35 mouse cellular contexts compared by ENCODE assay signal in the genomic region with DNA sequence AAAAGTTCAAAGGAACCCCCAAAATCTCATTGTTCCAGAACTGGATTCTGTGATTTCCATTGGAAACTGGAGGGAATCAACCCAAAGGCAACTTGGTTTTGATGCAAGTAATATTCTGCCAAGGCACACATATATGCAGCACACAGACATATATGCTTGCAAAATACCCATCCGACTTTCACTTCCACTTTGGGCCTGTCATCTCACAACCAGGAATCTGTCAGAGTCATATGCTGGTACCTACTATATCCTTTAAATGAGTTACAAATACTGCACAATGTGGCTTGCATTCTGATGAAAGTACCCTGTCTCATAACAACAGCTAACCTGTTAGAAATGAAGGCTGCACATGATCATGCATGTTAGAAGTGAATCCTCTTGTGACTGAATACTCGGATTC. TPM values are rescaled to one million over a fixed set of nuclear protein-coding genes. Genes with fewer than 3 reads are reported as not detected.
DNase-seq lines count a peak whose midpoint lies in the region; ATAC-seq and TF ChIP-seq lines count a peak whose summit lies in the region.
"Had no signal": no experiment of that assay in that cellular context is flagged by ENCODE, and none has a peak within 500 bp of the region (broad histone marks: within the 10 kb centered on the region; RNA-seq: fewer than 3 reads in every experiment).

No protein-coding gene starts in this region.

- peaks cover 9% of the 10 kb centered on the region for H3K9me3 ChIP-seq in CH12.LX (replicated peaks; ENCODE audit: low read length)
- H3K9me3 ChIP-seq: hindbrain, embryonic 13.5 days; intestine, embryonic 15.5 days had no signal

- TF ChIP-seq POLR2A in CH12.LX (IDR thresholded peaks at IDR 0.05; ENCODE audit: low read depth, low read length) = no peak

- no peak for TF ChIP-seq CTCF in CH12.LX (conservative IDR thresholded peaks at IDR 0.05 in 1 of 2, IDR thresholded peaks at IDR 0.05 in 1 of 2; ENCODE audit: low read depth in 2 of 2, low read length in 2 of 2)

- TF ChIP-seq EP300 in CH12.LX (IDR thresholded peaks at IDR 0.05; ENCODE audit: low read length) = peak; percentile 56; the same call in 1 of the 2 replicates

- H3K4me3 ChIP-seq in CH12.LX (replicated peaks in 1 of 3; ENCODE audit: low read depth in 2 of 3, low read length in 2 of 3, poor library complexity in 1 of 3) = no peak overlapping the region
- no peak overlapping the region for H3K4me3 ChIP-seq in macrophage (ENCODE audit: inconsistent target)
- H3K4me3 ChIP-seq: hindbrain, embryonic 10.5 days; hindbrain, embryonic 13.5 days; intestine, embryonic 15.5 days had no signal

- H3K4me1 ChIP-seq in CH12.LX (ENCODE audit: control insufficient read depth in 1 of 2, insufficient read depth in 2 of 2) = peaks cover 0 to 6% of the 10 kb centered on the region in 2 experiments; a peak in 1 of 4 replicates
- H3K4me1 ChIP-seq: hindbrain, embryonic 10.5 days; hindbrain, embryonic 13.5 days; intestine, embryonic 15.5 days had no signal

- in situ Hi-C loops in CH12.LX (cut with MboI; ENCODE audit: low pct_ligation_motif_present, low pct_unique_long_range_greater_than_20kb, low sequenced_read_pairs) = no loop called here

- peaks cover 5% of the 10 kb centered on the region for H3K27me3 ChIP-seq in CH12.LX (replicated peaks)
- H3K27me3 ChIP-seq: hindbrain, embryonic 13.5 days; intestine, embryonic 15.5 days had no signal

- TF ChIP-seq RAD21 in CH12.LX (IDR thresholded peaks at IDR 0.05; ENCODE audit: low read depth, low read length) = no peak

- H3K36me3 ChIP-seq in CH12.LX (replicated peaks in 1 of 2; ENCODE audit: control insufficient read depth in 1 of 2, insufficient read depth in 1 of 2, low read length in 1 of 2) = no peaks in the 10 kb centered on the region
- H3K36me3 ChIP-seq in macrophage (ENCODE audit: inconsistent target) = no peaks in the 10 kb centered on the region
- H3K36me3 ChIP-seq: hindbrain, embryonic 10.5 days; hindbrain, embryonic 13.5 days; intestine, embryonic 15.5 days had no signal

- dilution Hi-C loops in CH12.LX (cut with MboI; ENCODE audit: extremely low pct_ligation_motif_present, extremely low pct_unique_long_range_greater_than_20kb, low sequenced_read_pairs) = no loop called here

- H3K27ac ChIP-seq in CH12.LX (ENCODE audit: insufficient read depth, low read depth) (no peak overlapping the region), macrophage (peak overlapping the region; percentile 2; the same call in 1 of the 2 replicates)
- H3K27ac ChIP-seq: hindbrain, embryonic 10.5 days; hindbrain, embryonic 13.5 days; intestine, embryonic 15.5 days had no signal

- no peaks in the 10 kb centered on the region for H3K79me2 ChIP-seq in CH12.LX (replicated peaks; ENCODE audit: control insufficient read depth, extremely low read depth, insufficient read depth, poor library complexity, severe bottlenecking)
- no peaks in the 10 kb centered on the region for H3K79me2 ChIP-seq in macrophage (ENCODE audit: inconsistent target)

- whole genome bisulfite sequencing in macrophage (ENCODE audit: missing documents) = 46% methylated on average over 2 of the region's 2 CpGs

- ATAC-seq in monocyte, adult 5-6 weeks (replicated peaks; ENCODE audit: insufficient number of reproducible peaks, low FRiP score, low TSS enrichment, poor library complexity, severe bottlenecking) = 0 out of 2 replicates have a peak, but pooled peaks have one; percentile 66
- ATAC-seq: activated CD4-positive, CD25-positive, alpha-beta regulatory T cell, adult 4 months; CD4-positive, CD25-positive, alpha-beta regulatory T cell, adult 4 months; forebrain, embryonic 14.5 days; forebrain, postnatal 0 days; hindbrain, embryonic 16.5 days; intestine, embryonic 15.5 days had no signal

- no peak overlapping the region for H3K9ac ChIP-seq in CH12.LX (ENCODE audit: insufficient read depth, low read depth)
- H3K9ac ChIP-seq: forebrain, postnatal 0 days; hindbrain, embryonic 13.5 days; intestine, embryonic 15.5 days had no signal

- intact Hi-C loops in heart, postnatal 25 days (cut with DNase I) = loop anchor here (2.0 kb wide), 1 partner anchor 51 kb away; no protein-coding TSS in a partner anchor

- DNase-seq in CH12.LX (ENCODE audit: extremely low read depth) = peak; percentile 7
- DNase-seq in spleen, postnatal 10 days (ENCODE audit: low spot score in 2 of 2) = no peak
- DNase-seq in heart, postnatal 25 days (ENCODE audit: low spot score) = no peak
- DNase-seq in gastrocnemius, adult 18-20 months (ENCODE audit: low spot score) = no peak
- DNase-seq: adrenal gland, adult 8-10 months; adrenal gland, postnatal 25 days; cerebellum, adult 11-12 months; cerebellum, adult 8-10 months; cerebellum, postnatal 10 days; cerebellum, postnatal 36 days; forebrain, postnatal 0 days; gastrocnemius, postnatal 25 days; heart, postnatal 36 days had no signal

- no peak overlapping the region for H3K4me2 ChIP-seq in CH12.LX (ENCODE audit: insufficient read depth, low read depth, poor library complexity, severe bottlenecking)
- H3K4me2 ChIP-seq: heart, embryonic 11.5 days; hindbrain, embryonic 13.5 days; intestine, embryonic 15.5 days had no signal

TF ChIP-seq in CH12.LX, 34 proteins besides CTCF, POLR2A, EP300 and RAD21:
- TF ChIP-seq MXI1 (IDR thresholded peaks at IDR 0.05; ENCODE audit: low read depth, low read length) (no peak), SMC3 (IDR thresholded peaks at IDR 0.05; ENCODE audit: low read depth, low read length) (no peak), IRF4 (IDR thresholded peaks at IDR 0.05; ENCODE audit: low read depth, low read length) (peak; percentile 57), ZMIZ1 (IDR thresholded peaks at IDR 0.05; ENCODE audit: low read depth, low read length) (no peak), MAX (IDR thresholded peaks at IDR 0.05; ENCODE audit: low read length) (no peak), SIN3A (IDR thresholded peaks at IDR 0.05; ENCODE audit: low read length) (no peak), ZC3H11A (IDR thresholded peaks at IDR 0.05; ENCODE audit: low read depth, low read length) (no peak), ZNF384 (IDR thresholded peaks at IDR 0.05; ENCODE audit: low read depth, low read length) (no peak)

RNA-seq across cellular contexts. Expression of a gene that starts 12.1 kb away (rescaled TPM):
- total RNA-seq in CH12.LX (2012; rRNA removed) (not detected in 2 replicates), CH12.LX (2014; rRNA removed) (not detected in 2 replicates)
- polyA plus RNA-seq in CH12.LX (2012; ENCODE audit: insufficient read length, low read depth) (0.12 TPM in 1 of 2 replicates, not detected in the other), macrophage (2018) (2.5 to 6.9 TPM (median 4.4 TPM) in 3 replicates)
- 10 to 100 TPM in 2 of 26 experiments, 1 to 10 TPM in 24; 1.3 to 17.4 (median 5.9) TPM for total RNA-seq in macrophage (2018; cell fraction: chromatin; rRNA removed)
- 1 to 10 TPM; 1.2 to 8.5 (median 2.8) TPM for total RNA-seq in macrophage (2018; cell fraction: cytosol; rRNA removed)
- 10 to 100 TPM in 2 of 26 experiments, 1 to 10 TPM in 24; 1.2 to 15.1 (median 4.2) TPM for total RNA-seq in macrophage (2018; cell fraction: nucleus; rRNA removed)
- total RNA-seq in monocyte, adult 5-6 weeks (2017) = 5.9 to 8.1 TPM (median 7.3 TPM) in 3 replicates
- 1 to 10 TPM; 5.4 to 6.5 TPM for total RNA-seq in heart, postnatal 25 days (2021)
- 10 to 100 TPM; 27.1 to 30.2 TPM for total RNA-seq in gastrocnemius, adult 18-20 months (2021)

RNA-seq across cellular contexts. Expression of a gene that starts 18.7 kb away (rescaled TPM):
- total RNA-seq in CH12.LX (2012; rRNA removed) = not detected in 2 replicates
- not detected in 2 replicates for total RNA-seq in CH12.LX (2014; rRNA removed)
- not detected in 2 replicates for polyA plus RNA-seq in CH12.LX (2012; ENCODE audit: insufficient read length, low read depth)
- 1 to 10 TPM in 7 of 26 experiments, under 1 TPM in 6, not detected in 13; 0.43 to 3.3 (median 1.2) TPM for total RNA-seq in macrophage (2018; cell fraction: chromatin; rRNA removed)
- under 1 TPM in 24 of 26 experiments, not detected in 2; 0.06 to 0.70 (median 0.31) TPM for total RNA-seq in macrophage (2018; cell fraction: cytosol; rRNA removed)
- 1 to 10 TPM in 8 of 26 experiments, under 1 TPM in 6, not detected in 12; 0.24 to 1.7 (median 1.0) TPM for total RNA-seq in macrophage (2018; cell fraction: nucleus; rRNA removed)
- 0.20 to 0.69 TPM (median 0.42 TPM) in 3 replicates for polyA plus RNA-seq in macrophage (2018)
- total RNA-seq in monocyte, adult 5-6 weeks (2017) = 3.0 TPM in 1 of 3 replicates, not detected in the others
- total RNA-seq in heart, postnatal 25 days (2021) = 1 to 10 TPM; 1.6 to 2.3 TPM
- 1 to 10 TPM; 1.1 to 1.4 TPM for total RNA-seq in gastrocnemius, adult 18-20 months (2021)
- polyA plus RNA-seq: C2C12 had no signal

RNA-seq across cellular contexts. Expression of a gene that starts 38.9 kb away (rescaled TPM):
- total RNA-seq in CH12.LX (2012; rRNA removed) (0.50 and 0.59 TPM in 2 replicates), CH12.LX (2014; rRNA removed) (0.78 and 0.88 TPM in 2 replicates)
- polyA plus RNA-seq in CH12.LX (2012; ENCODE audit: insufficient read length, low read depth) (0.87 and 1.4 TPM in 2 replicates), macrophage (2018) (0.35 to 1.5 TPM (median 1.1 TPM) in 3 replicates)
- total RNA-seq in macrophage (2018; cell fraction: chromatin; rRNA removed) = 10 to 100 TPM in 2 of 26 experiments, 1 to 10 TPM in 23, under 1 TPM in 1; 0.67 to 10.9 (median 5.8) TPM
- 1 to 10 TPM in 7 of 26 experiments, under 1 TPM in 19; 0.33 to 1.8 (median 0.85) TPM for total RNA-seq in macrophage (2018; cell fraction: cytosol; rRNA removed)
- total RNA-seq in macrophage (2018; cell fraction: nucleus; rRNA removed) = 1 to 10 TPM in 23 of 26 experiments, under 1 TPM in 3; 0.77 to 7.4 (median 3.6) TPM
- 0.75 to 2.6 TPM (median 2.5 TPM) in 3 replicates for total RNA-seq in monocyte, adult 5-6 weeks (2017)
- under 1 TPM; 0.17 to 0.26 TPM for total RNA-seq in heart, postnatal 25 days (2021)
- under 1 TPM; 0.07 to 0.19 TPM for total RNA-seq in gastrocnemius, adult 18-20 months (2021)

RNA-seq across cellular contexts. Expression of a gene that starts 55.1 kb away (rescaled TPM):
- total RNA-seq in CH12.LX (2012; rRNA removed) (not detected in 2 replicates), CH12.LX (2014; rRNA removed) (not detected in 2 replicates)
- polyA plus RNA-seq in CH12.LX (2012; ENCODE audit: insufficient read length, low read depth) (not detected in 2 replicates), macrophage (2018) (not detected in 3 replicates)
- not detected for total RNA-seq in macrophage (2018; cell fraction: chromatin; rRNA removed)
- total RNA-seq in macrophage (2018; cell fraction: cytosol; rRNA removed) = not detected
- total RNA-seq in macrophage (2018; cell fraction: nucleus; rRNA removed) = not detected
- total RNA-seq in monocyte, adult 5-6 weeks (2017) = not detected in 3 replicates
- total RNA-seq in heart, postnatal 25 days (2021) = not detected
- total RNA-seq in gastrocnemius, adult 18-20 months (2021) = not detected
- total RNA-seq: adrenal gland, adult 8-10 months; adrenal gland, postnatal 25 days; ES-E14; forebrain, postnatal 0 days; gastrocnemius, adult 8-10 months; gastrocnemius, postnatal 25 days; heart, adult 8-10 months; heart, postnatal 36 days had no signal
- polyA plus RNA-seq: activated CD4-positive, CD25-positive, alpha-beta regulatory T cell, adult 4 months; brain, embryonic 14.5 days; C2C12; CD4-positive, CD25-positive, alpha-beta regulatory T cell, adult 4 months; embryonic facial prominence, embryonic 11.5 days; embryonic facial prominence, embryonic 14.5 days; forebrain, embryonic 11.5 days; forebrain, embryonic 14.5 days; forebrain, postnatal 0 days; frontal cortex, adult 2 months; gonadal fat pad, adult 2 months; heart, embryonic 11.5 days; heart, embryonic 14.5 days; heart, postnatal 0 days; hindbrain, embryonic 10.5 days; hindbrain, embryonic 13.5 days; hindbrain, embryonic 16.5 days; intestine, embryonic 15.5 days had no signal
